Mouse (Mus musculus) frontal cortex, adult 2 months (tissue): ENCODE measurements around the gene Ofcc1. TPM values are rescaled to one million over a fixed set of nuclear protein-coding genes. Genes with fewer than 3 reads are reported as not detected.

Experiments
- DNase-seq, 2 experiments: peaks; one replicate each; pipeline ENCODE4 v3.0.0; 2022; ENCODE audit warnings: low spot score in 1 of 2; ENCODE audit errors: extremely low spot score in 1 of 2
- polyA plus RNA-seq: library from polyadenylated mRNA; depleted of rRNA; stranded (reverse); fragments of >200 nt; gene quantifications from 2 replicates; pipeline ENCODE4 v1.2.3, GENCODE M21; 2012

The Ofcc1 gene
- polyA plus RNA-seq, 1 experiment: not detected

- no peak for DNase-seq
Measured at GRCm38 (mm10) chr13:40028827-40029226, 332.4 kb downstream of the Ofcc1 start.

GRCm38 (mm10) chr13:40025816-40026215, 335.4 kb downstream of the Ofcc1 start:
- DNase-seq: no peak

- peak in 1 of 2 experiments; percentile 23 for DNase-seq
Measured at GRCm38 (mm10) chr13:40023201-40023777, 338.0 kb downstream of the Ofcc1 start.

- DNase-seq: no peak
Measured at GRCm38 (mm10) chr13:40022609-40023008, 338.6 kb downstream of the Ofcc1 start.

- DNase-seq: no peak
Measured at GRCm38 (mm10) chr13:40000236-40000635, 361.0 kb downstream of the Ofcc1 start.

GRCm38 (mm10) chr13:39997901-39998300, 363.3 kb downstream of the Ofcc1 start:
- DNase-seq: no peak

GRCm38 (mm10) chr13:39979294-39980061, 381.8 kb downstream of the Ofcc1 start:
- DNase-seq: no peak

GRCm38 (mm10) chr13:39968349-39969016, 392.8 kb downstream of the Ofcc1 start:
- DNase-seq: no peak

- no peak for DNase-seq
Measured at GRCm38 (mm10) chr13:39957226-39957625, 404.0 kb downstream of the Ofcc1 start.

GRCm38 (mm10) chr13:39956017-39956416, 405.2 kb downstream of the Ofcc1 start:
- no peak for DNase-seq
